Mouse (Mus musculus) urinary bladder, postnatal 0 days (tissue): ENCODE data around the gene Gm21783. TPM values are rescaled to one million over a fixed set of nuclear protein-coding genes. Genes with fewer than 3 reads are reported as not detected.

ENCODE experiments used
- polyA plus RNA-seq: library from polyadenylated mRNA; unstranded; fragments of >200 nt; fragmentation: Nextera tagmentation; extraction: Ambion mirVana; gene quantifications from 2 replicates; pipeline ENCODE4 v1.2.1, GENCODE M21; 2015

The Gm21783 gene
- polyA plus RNA-seq, result not detected in 2 replicates

GRCm38 (mm10) chrY:44981163-44981562, at the start of gene Gm21783:
TSS of gene Gm21783 (minus strand) at chrY:44981263.

